Mouse (Mus musculus): ENCODE data around the gene A630001G21Rik.
A peak's percentile ranks its signal among the peaks of the same experiment; 100 is the strongest.

A630001G21Rik gene

DNA sequence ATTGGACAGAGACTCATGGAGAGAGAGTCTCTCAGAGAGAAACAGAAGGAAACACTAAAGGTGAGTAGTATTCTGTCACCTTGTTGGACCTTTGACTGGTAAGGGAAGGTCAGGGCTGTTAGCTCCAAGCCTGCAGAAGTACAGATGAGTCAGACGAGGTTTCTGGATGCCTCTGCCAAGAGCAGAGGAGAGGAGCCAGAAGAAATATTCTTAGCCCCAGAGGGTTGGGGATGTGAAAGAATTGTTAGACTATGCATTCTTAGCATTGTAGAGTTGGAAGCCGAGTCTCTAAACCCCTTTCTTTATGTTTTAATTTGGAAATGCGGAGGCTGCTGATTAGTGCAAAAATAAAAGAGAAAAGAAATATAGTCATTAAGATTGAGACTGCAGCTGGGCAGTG is 6.5 kb downstream of the A630001G21Rik start:
- DNase-seq (ENCODE audit: low spot score in 2 of 2): no peak

DNA sequence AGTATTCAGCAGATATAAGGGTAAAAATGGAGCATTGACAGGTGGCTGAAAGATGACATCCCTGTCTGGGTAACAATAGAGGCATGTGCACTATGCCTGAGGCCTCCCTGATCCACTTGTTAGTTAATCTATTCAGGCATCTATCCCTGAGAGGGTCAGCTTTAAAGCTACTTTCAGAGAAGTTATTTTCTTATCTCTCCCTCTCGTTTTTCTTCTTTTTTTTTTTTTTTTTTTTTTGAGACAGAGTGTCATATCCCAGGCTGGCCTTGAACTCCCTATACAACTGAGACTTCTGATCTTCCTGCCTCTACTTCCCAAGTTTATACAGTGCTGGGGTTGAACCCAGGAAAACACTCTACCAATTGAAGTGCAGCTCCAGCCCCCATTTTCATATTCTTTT is 10.7 kb downstream of the A630001G21Rik start:
- DNase-seq (ENCODE audit: low spot score in 2 of 2): no peak

DNA sequence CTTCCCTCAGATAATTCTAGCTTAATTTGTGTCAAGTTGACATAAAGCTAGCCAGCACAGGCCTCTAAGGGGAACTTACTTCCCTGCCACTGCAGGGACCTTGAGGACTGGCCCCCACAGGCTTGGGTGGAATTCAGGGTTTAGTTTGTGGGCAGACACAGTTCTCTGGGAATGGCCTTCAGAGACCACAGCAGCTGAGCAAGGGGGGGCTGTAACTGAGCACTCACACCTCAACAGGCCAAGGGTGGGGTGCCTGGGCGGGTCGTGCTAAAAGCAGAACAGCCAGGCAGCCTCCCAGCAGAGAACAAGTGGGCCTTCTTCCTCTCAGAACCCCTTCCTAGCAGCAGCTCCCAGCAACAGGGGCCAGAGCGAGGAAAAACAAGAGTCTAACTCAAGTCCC is 12.3 kb downstream of the A630001G21Rik start:
- DNase-seq (ENCODE audit: low spot score in 2 of 2): no peak

DNA sequence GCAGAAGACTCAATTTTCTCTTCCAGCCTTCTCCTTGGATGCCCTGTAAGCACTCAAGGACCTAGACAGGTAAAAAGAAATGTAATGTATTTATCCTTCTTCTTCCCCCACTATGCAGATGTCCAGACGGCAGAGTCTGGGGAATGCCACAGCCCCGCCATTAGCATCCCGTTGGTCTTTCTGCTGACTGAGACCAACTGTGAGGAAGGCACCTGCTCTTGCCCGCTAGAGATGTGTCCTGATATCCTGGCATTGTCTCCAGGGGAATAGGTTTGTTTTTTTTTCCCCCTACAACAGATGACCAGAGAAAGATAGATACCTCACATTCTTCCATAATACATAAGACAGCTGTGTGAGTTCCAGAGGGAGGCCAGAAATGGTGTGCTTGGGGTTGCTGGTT is 14.2 kb downstream of the A630001G21Rik start:
- DNase-seq (ENCODE audit: low spot score in 2 of 2): no peak

DNA sequence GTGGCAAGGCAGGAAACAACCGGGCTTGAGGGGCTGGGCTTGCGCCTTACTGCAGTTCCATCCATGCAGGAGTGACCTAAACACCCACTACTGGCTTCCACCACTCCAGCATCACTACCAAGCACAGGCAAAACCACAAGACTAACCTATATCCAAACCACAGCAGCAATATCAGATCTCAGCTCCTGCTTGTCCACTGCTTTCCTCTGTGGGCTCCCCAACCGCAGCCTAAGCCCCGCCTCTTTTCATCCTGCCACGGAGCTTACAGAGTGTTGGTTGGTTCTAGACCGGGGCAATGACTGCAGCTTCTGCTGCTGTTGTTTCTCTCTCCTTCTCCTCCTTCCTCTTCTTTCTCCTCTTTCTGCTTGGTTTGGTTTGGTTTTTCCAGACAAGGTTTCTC is 15.1 kb downstream of the A630001G21Rik start:
- DNase-seq (ENCODE audit: low spot score in 2 of 2): no peak

DNA sequence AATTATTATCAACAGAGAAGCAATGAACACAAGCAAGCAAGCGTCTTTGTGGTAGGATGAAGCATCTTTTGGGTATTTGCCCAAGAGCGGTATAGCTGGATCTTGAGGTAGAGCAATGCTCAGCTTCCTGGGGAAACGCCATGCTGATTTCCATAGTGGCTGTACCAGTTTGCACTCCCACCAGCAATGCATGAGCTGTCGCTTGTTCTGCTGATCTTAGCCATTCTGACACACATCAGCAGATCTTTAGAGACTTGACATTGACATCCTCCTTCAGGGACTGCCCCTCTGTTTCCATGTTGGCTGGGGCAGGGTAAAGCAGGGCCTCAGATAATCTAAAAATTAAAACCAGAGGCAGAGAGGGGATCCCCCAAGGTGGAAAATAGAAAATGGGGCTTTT is 16.8 kb downstream of the A630001G21Rik start:
- DNase-seq (ENCODE audit: low spot score in 2 of 2): no peak

DNA sequence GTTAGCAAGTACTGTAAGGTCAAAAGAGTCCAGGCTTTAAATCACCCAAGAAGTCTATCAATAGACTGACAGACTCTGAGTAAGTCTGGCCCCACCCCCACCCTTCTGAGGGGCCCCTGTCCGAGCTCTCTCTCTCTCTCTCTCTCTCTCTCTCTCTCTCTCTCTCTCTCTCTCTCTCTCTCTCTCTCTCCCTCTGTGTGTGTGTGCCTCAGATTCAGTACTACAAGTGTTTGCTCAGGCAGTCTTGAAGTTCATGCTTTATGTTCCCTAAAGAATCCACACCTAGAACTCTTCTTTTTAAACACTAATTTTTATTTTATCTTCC is 19.5 kb downstream of the A630001G21Rik start:
- no peak for DNase-seq (ENCODE audit: low spot score in 2 of 2)

DNA sequence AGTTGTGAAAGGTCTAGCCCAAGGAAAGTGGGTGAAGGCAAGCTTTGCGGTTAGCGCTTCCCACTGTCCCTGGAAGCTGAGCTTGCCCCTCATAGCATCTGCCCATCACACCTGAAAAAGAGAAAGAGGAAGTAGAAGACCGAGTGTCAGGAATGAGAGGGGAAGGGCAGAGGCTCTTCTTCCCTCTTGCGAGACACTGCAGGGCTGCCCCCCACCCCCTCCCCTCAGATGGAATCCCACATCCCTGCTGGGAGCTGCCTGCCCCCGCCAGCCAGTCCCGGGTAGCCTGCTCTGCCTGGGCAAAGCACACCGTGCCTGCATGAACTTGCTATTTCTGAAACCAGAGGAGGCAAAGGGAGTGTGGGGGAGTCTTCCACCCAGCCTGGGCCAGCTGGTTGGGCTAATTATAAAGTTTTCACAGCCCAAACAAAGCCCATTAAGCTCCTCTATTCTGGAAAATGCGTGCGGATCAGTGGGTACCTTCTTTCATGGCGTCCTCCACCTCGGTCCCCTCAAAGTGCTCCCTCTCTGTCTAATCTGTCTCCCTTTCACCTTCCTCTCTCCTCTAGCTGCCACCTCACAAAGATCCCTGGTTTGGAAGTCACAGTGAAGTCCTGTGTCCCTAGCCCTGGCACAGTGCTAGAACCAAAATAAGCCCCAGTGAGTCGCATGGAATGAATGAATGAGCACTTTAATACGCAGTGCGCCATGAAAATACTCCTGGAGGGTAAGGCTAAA is 20.0 kb downstream of the A630001G21Rik start:
- DNase-seq (ENCODE audit: low spot score in 2 of 2): peak in 1 of 2 experiments; percentile 49

DNA sequence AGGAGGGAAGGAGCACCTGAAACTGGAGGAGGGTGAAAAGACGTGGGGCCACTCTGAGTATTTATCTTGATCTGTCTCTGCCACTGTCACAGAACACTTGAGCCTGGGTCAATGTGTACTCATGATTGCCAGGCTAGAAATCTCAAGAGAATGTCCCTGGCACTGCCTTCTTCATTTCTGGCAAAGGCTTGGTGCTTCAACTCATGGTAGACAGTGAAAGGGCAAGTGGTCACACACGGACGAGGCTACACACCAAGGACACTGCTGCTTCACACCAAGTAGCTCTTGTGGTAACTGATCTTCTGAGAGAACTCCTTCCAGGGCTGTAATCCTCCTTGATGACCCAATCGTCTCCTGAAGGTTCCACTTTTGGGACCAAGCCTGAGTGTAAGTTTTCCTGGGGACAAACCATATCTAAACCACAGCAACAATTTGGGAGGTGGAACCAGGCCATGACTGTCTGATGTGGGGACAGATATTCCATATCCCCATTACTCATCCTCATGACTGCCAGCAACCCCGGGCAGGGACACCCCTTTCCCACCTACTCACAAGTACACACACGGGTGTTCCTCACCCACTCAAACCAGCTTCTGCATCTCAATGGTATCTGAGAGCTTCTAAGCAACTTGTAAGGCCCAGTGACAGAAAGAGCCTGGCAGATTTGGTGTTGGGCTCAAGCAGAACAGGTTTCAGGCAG is 20.8 kb downstream of the A630001G21Rik start:
- DNase-seq (ENCODE audit: low spot score in 2 of 2): peak in 1 of 2 experiments; percentile 23

DNA sequence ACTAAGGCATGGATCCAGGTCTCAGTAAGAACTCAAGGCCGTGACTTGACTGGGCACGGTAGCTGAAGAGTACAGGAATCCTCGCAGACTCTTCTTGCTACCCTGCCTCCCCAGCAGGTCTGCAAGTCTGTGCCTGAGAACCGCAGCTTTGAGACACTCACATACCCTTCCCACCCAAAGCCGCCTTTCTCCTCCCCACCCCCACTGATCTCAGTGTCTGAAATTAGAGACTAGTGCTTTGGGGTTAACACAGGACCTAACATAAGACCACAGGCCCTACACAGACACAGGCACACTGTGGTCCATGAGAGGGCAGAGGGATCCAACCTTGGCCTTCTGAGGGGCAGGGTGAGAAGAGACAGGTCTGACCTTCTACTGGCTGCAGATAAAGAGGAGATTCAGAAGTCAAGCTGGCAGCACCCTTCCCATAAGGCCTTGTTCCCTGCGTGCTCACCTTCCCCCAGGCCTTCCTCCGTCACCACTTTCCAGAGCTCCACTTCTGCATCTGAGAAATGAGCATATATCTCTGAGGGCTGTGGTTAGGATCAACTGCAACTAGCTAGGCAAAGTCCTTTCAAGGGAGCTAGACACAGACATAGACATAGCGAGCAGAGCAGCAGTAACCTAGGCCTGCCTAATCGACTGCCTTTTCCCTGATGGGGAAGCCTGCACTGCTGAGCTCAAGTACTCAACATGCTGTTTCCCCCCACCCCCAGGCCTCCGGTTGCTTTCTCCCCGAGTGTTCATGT is 26.3 kb downstream of the A630001G21Rik start:
- DNase-seq (ENCODE audit: low spot score in 2 of 2): no peak

DNA sequence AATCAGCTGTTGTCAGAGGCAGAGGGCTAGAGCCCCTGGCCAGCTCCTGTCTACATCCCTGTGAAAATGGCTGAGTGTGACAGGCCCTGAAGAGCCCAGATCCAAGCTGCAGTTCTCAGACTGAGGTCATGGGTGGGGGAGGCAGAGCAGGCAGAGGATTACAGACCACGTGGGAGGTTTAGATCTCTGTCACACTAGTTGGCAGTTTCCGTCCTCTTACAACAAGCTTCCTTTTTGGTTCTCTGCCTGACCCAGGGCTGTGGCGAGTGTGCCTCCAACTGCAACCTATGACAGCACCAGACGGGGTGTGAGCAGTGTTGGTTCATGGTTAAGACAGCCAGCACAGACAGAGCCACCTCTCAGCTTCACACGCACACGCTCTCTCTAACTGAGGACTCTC is 26.9 kb downstream of the A630001G21Rik start:
- DNase-seq (ENCODE audit: low spot score in 2 of 2): no peak

DNA sequence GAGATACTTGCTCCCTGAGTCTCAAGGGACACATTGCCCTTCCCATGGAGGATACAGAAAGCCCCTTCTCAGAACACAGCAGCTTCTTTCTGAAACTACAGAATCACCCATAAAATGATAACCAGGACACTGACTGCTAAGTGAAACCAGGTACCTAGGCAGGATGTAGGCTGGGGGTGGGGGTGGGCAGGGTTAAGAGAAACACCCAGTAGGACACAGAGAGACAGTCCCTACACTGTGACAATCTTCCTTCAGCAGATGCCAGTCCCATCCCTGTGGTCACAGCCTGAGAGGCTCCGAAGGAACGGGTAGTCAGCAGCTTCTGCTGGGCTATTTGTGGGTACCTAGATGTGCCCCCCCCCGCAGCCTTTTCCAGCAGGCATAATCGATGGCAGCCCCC is 27.8 kb downstream of the A630001G21Rik start:
- DNase-seq (ENCODE audit: low spot score in 2 of 2): no peak

DNA sequence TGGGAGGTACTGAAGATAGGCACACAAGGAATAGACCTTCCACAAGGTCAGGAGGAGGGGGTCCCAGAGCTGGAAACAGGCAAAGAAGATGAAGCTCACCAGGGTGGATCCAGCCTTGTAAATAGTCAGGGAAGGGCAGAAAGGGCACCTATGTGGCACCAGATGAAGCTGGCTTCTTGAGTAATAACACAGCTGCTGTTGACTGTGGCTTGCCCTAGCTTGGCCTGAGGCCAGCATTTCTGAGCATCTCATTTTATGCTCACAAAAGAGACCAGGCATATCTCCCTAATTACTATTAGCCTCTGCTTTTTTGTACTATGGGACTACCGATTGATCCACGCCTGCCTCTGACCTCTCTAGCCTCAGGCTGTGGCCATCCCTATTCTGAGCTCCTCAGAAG is 28.6 kb downstream of the A630001G21Rik start:
- no peak for DNase-seq (ENCODE audit: low spot score in 2 of 2)

DNA sequence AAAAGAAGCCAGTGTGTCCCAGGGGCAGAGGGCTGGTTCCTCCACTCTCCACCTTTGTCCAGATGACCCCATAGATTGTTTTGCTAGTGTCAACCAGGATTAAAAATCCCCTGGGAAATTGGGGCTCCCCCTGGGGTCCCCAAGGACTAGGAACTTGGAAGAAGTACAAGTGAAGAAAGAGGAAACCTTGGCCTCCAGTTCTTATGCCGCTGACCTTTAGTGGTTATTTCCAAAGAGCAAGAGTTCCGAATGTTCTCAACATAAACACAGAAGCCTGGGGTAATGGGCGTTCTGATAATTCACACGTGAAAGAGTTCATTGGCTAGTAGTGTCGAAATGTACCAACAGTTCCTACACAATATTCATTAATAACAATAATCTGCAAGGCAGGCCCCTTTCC is 31.9 kb downstream of the A630001G21Rik start:
- DNase-seq (ENCODE audit: low spot score in 2 of 2): no peak

DNA sequence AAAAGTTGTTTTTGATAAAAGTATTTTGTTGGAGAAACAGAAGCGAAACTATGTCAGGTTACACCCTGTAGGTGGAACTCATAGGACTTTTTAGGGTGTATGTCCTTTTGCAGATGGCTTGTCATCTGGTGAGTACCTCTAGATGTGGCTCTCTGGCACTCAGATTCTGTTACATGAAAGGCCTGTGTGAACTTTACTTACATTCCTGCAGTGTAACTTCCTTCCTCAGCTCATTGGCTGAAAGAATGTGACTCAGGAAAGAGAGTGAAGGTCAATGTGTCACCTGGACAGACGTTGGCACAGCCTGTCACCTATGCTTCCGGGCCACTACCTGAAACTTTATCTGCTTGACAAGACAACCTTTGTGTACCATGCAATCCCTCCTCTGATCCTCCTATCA is 33.9 kb downstream of the A630001G21Rik start:
- DNase-seq (ENCODE audit: low spot score in 2 of 2): no peak

DNA sequence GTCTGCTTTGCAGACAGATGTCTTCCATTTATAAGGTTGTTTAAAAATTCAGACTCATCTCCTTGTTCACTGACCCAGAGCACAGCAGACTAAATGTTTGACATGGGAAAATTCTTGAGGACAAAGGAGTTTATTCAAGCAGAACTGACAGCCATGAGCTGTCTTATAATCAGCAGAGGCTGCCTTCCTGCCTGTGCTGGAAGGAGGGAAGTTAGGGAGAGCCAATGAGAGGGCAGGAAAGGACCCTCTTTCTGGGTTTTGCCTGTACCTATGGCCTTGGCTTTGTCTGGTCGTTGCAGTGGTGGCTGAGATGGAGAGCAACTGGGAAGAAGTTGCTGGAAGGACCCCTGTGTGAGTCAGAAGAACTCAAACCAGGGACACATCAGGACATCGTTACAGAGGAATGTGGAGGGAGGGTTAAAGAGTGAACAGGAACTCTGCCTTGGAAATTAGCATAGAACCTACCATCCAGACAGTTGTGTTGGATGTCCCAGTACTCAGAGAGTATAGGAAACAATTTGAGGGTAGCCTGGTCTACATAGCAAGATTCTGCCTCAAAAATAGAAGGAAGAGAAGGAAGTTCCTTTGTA is 35.4 kb downstream of the A630001G21Rik start:
- DNase-seq (ENCODE audit: low spot score in 2 of 2): no peak

DNA sequence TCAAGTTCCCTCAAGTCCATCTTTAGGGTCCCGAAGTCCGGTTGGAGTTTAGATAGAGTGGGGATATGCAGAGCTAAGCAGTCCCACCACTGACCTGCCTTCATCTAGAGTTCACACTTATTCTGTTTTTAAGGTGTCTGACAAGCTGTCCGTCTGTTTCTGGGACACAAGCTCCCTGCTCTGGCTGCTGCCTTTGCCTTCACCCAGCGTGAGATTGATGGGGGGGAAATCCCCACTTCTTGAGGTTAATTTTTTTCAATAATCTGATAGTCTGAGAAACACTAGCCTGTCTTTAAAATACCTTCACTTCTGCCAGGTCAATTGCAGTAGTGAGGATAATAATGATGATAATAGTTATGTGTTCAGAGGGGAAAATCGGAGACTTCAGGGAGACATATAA is 36.1 kb downstream of the A630001G21Rik start:
- DNase-seq (ENCODE audit: low spot score in 2 of 2): no peak

DNA sequence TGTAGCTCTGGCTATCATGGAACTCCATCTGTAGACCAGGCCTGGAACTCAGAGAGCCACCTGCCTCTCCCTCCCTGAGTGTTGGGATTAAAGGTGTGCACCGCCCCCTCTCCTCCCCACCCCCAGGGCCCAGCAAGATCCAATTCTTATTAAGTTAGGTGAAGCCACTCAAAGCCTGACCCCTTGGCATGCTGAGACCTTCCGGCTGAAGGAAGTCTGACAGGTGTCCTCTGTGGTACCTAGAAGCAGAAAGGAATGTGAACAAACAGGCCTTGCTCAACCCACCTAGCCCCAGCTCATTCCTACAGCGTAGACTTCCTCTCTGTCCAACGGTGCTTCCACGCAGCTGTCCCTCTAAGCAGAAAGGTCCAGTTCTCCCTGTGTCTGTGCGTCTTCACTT is 37.5 kb downstream of the A630001G21Rik start:
- no peak for DNase-seq (ENCODE audit: low spot score in 2 of 2)

DNA sequence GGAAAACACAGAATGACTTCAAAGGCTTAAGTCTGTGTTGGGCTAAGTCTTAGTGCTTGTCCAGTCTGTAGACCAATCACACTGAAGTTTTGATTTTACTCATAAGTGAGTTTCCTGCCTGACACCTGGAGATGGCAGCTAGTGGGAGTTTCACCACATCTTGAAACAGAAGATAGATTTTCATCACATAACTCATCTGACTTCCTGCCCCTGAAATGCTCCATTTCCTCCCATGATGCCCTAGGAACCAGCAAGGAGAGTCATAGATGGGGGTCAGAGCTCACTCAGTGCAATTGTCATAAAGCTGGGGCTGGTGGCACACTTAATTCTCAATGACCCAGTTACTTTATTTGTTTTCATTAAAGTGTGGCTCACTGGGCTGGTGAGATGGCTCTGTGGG is 38.6 kb downstream of the A630001G21Rik start:
- no peak for DNase-seq (ENCODE audit: low spot score in 2 of 2)

DNA sequence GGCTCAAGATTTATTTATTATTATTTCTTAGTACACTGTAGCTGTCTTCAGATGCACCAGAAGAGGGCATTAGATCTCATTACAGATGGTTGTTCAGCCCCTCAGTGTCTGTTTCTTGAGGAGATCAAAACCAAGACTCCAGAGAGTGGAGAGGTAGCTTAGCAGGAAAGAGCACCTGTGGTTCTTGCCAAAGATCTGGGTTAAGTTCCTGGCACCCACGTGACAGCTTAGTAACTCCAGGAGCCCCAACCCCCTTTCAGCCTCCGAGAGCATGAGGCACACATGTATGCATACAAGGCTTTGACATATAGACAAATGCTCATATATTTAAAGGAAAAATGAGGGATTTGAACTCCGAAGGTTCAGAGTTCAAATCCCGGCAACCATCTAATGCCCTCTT is 39.4 kb downstream of the A630001G21Rik start:
- no peak for DNase-seq (ENCODE audit: low spot score in 2 of 2)

DNA sequence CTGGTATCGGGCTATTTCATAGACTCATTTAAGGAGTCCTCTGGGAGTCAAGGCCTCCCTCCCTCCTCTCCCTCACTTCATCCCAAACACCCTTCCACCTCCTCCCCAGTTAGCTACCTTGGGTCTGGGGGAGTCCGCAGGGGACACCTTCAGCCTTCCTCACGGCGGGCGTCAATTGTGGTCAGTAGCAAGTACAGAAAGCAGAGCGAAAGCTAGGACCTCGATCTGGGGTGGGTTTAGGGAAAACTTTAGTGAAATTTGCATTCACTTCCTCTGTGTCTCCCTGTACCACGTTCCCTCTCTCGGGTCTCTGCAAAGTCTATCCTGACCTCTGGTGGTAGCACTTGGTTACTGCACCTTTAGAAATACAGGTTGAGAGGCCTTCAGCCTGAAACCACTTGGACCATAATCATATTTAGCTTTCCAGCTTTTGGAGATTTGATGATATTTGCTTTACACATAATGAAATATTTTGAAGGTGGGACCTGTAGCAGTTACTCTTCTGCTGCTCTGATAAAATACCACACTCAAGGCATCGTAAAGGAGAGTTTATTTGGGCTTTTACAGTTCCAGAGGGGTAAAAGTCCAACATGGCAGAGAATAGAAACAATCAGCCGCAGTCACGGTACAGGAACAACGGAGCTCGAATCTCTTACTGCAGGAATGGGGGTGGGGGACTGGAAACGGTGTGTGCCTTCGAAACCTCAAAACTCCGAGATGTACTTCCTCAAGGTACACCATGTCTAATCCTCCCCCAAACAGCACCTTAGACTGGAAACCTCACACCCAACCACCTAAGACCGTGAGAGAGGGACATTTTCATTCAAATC is 41.9 kb downstream of the A630001G21Rik start:
- DNase-seq (ENCODE audit: low spot score in 2 of 2): peak in 1 of 2 experiments; percentile 84
